ENCODE assay signal across 9 mouse cellular contexts in genomic region chr8:110145538-110145937, GRCm38 (mm10). TPM values are rescaled to one million over a fixed set of nuclear protein-coding genes. Genes with fewer than 3 reads are reported as not detected.
DNase-seq lines count a peak whose midpoint lies in the region; ATAC-seq and TF ChIP-seq lines count a peak whose summit lies in the region.
"Had no signal": no experiment of that assay in that cellular context is flagged by ENCODE, and none has a peak within 500 bp of the region (broad histone marks: within the 10 kb centered on the region; RNA-seq: fewer than 3 reads in every experiment).

No protein-coding gene starts in this region.

- no peak for TF ChIP-seq POLR2A in CH12.LX (IDR thresholded peaks at IDR 0.05; ENCODE audit: low read depth, low read length)

- H3K36me3 ChIP-seq in forebrain, embryonic 10.5 days (replicated peaks), result no peaks in the 10 kb centered on the region
- H3K36me3 ChIP-seq in forebrain, embryonic 12.5 days (replicated peaks), result no peaks in the 10 kb centered on the region
- no peaks in the 10 kb centered on the region for H3K36me3 ChIP-seq in CH12.LX (replicated peaks in 1 of 2; ENCODE audit: control insufficient read depth in 1 of 2, insufficient read depth in 1 of 2, low read length in 1 of 2)
- no peaks in the 10 kb centered on the region for H3K36me3 ChIP-seq in forebrain, embryonic 15.5 days
- no peaks in the 10 kb centered on the region for H3K36me3 ChIP-seq in kidney, embryonic 16.5 days (ENCODE audit: insufficient read depth, low read length)
- H3K36me3 ChIP-seq in lung, embryonic 16.5 days (ENCODE audit: control insufficient read depth, insufficient read depth, low read length), result no peaks in the 10 kb centered on the region
- H3K36me3 ChIP-seq: limb, embryonic 12.5 days had no signal

- H3K27ac ChIP-seq in forebrain, embryonic 10.5 days, result no peak overlapping the region
- H3K27ac ChIP-seq in forebrain, embryonic 12.5 days, result no peak overlapping the region
- H3K27ac ChIP-seq in CH12.LX (ENCODE audit: insufficient read depth, low read depth), result no peak overlapping the region
- no peak overlapping the region for H3K27ac ChIP-seq in forebrain, embryonic 15.5 days (replicated peaks)
- H3K27ac ChIP-seq in kidney, embryonic 16.5 days (ENCODE audit: low read length), result no peak overlapping the region
- no peak overlapping the region for H3K27ac ChIP-seq in lung, embryonic 16.5 days (ENCODE audit: low read length)
- H3K27ac ChIP-seq: limb, embryonic 12.5 days had no signal

- H3K9ac ChIP-seq in forebrain, embryonic 12.5 days, result no peak overlapping the region
- no peak overlapping the region for H3K9ac ChIP-seq in CH12.LX (ENCODE audit: insufficient read depth, low read depth)
- no peak overlapping the region for H3K9ac ChIP-seq in forebrain, embryonic 15.5 days (replicated peaks)
- no peak overlapping the region for H3K9ac ChIP-seq in kidney, embryonic 16.5 days (replicated peaks; ENCODE audit: low read length)
- H3K9ac ChIP-seq in lung, embryonic 16.5 days (ENCODE audit: low read length), result no peak overlapping the region
- H3K9ac ChIP-seq: limb, embryonic 12.5 days had no signal

- TF ChIP-seq EP300 in CH12.LX (IDR thresholded peaks at IDR 0.05; ENCODE audit: low read length), result peak; percentile 52

- H3K79me2 ChIP-seq in CH12.LX (replicated peaks; ENCODE audit: control insufficient read depth, extremely low read depth, insufficient read depth, poor library complexity, severe bottlenecking), result no peaks in the 10 kb centered on the region

- H3K9me3 ChIP-seq in forebrain, embryonic 10.5 days, result no peaks in the 10 kb centered on the region
- H3K9me3 ChIP-seq in forebrain, embryonic 12.5 days, result no peaks in the 10 kb centered on the region
- no peaks in the 10 kb centered on the region for H3K9me3 ChIP-seq in CH12.LX (replicated peaks; ENCODE audit: low read length)
- H3K9me3 ChIP-seq in forebrain, embryonic 15.5 days, result no peaks in the 10 kb centered on the region
- no peaks in the 10 kb centered on the region for H3K9me3 ChIP-seq in kidney, embryonic 16.5 days (ENCODE audit: low read length)
- no peaks in the 10 kb centered on the region for H3K9me3 ChIP-seq in lung, embryonic 16.5 days (ENCODE audit: control insufficient read depth, low read length)
- H3K9me3 ChIP-seq: limb, embryonic 12.5 days had no signal

- under 1% methylated on average over 4 of the region's 4 CpGs for WGBS in forebrain, embryonic 10.5 days
- 2% methylated on average over 4 of the region's 4 CpGs for WGBS in forebrain, embryonic 12.5 days
- WGBS in forebrain, embryonic 15.5 days, result 0% methylated on average over 4 of the region's 4 CpGs
- WGBS in kidney, embryonic 16.5 days, result 2% methylated on average over 4 of the region's 4 CpGs
- WGBS in lung, embryonic 16.5 days, result 2% methylated on average over 4 of the region's 4 CpGs

- H3K4me2 ChIP-seq in forebrain, embryonic 12.5 days, result no peak overlapping the region
- H3K4me2 ChIP-seq in CH12.LX (ENCODE audit: insufficient read depth, low read depth, poor library complexity, severe bottlenecking), result peak overlapping the region; percentile 78; the same call in 1 of the 2 replicates
- H3K4me2 ChIP-seq in forebrain, embryonic 15.5 days (replicated peaks), result no peak overlapping the region
- H3K4me2 ChIP-seq in kidney, embryonic 16.5 days (replicated peaks; ENCODE audit: low read depth, low read length), result no peak overlapping the region
- no peak overlapping the region for H3K4me2 ChIP-seq in lung, embryonic 16.5 days (ENCODE audit: low read depth, low read length)
- H3K4me2 ChIP-seq: limb, embryonic 12.5 days had no signal

- no peaks in the 10 kb centered on the region for H3K4me1 ChIP-seq in forebrain, embryonic 10.5 days
- H3K4me1 ChIP-seq in forebrain, embryonic 12.5 days, result no peaks in the 10 kb centered on the region
- H3K4me1 ChIP-seq in CH12.LX (ENCODE audit: control insufficient read depth in 1 of 2, insufficient read depth in 2 of 2), result peaks cover 10 to 16% of the 10 kb centered on the region in 2 experiments
- H3K4me1 ChIP-seq in forebrain, embryonic 15.5 days, result no peaks in the 10 kb centered on the region
- no peaks in the 10 kb centered on the region for H3K4me1 ChIP-seq in kidney, embryonic 16.5 days (ENCODE audit: insufficient read depth, low read length)
- peaks cover 10% of the 10 kb centered on the region; the same call in 1 of the 2 replicates for H3K4me1 ChIP-seq in lung, embryonic 16.5 days (replicated peaks; ENCODE audit: control insufficient read depth, insufficient read depth, low read length)
- H3K4me1 ChIP-seq: limb, embryonic 12.5 days had no signal

- H3K4me3 ChIP-seq in forebrain, embryonic 10.5 days, result no peak overlapping the region
- no peak overlapping the region for H3K4me3 ChIP-seq in forebrain, embryonic 12.5 days (replicated peaks)
- peak overlapping the region in 1 of 3 experiments; percentile 46 for H3K4me3 ChIP-seq in CH12.LX (replicated peaks in 1 of 3; ENCODE audit: low read depth in 2 of 3, low read length in 2 of 3, poor library complexity in 1 of 3)
- H3K4me3 ChIP-seq in forebrain, embryonic 15.5 days, result no peak overlapping the region
- no peak overlapping the region for H3K4me3 ChIP-seq in kidney, embryonic 16.5 days (ENCODE audit: low read length)
- H3K4me3 ChIP-seq in lung, embryonic 16.5 days (ENCODE audit: low read length), result no peak overlapping the region
- H3K4me3 ChIP-seq: limb, embryonic 12.5 days had no signal

- DNase-seq in forebrain, embryonic 10.5 days (ENCODE audit: extremely low spot score, low spot score), result peak; percentile 54
- DNase-seq in CH12.LX (ENCODE audit: extremely low read depth), result peak; percentile 89
- peak; percentile 36 for DNase-seq in right cerebral cortex, adult 18-20 months

- peak; percentile 68 to 84; a peak in 3 of 4 replicates for TF ChIP-seq CTCF in CH12.LX (conservative IDR thresholded peaks at IDR 0.05 in 1 of 2, IDR thresholded peaks at IDR 0.05 in 1 of 2; ENCODE audit: low read depth in 2 of 2, low read length in 2 of 2)

- no peak for ATAC-seq in forebrain, embryonic 12.5 days (ENCODE audit: low FRiP score)
- ATAC-seq in cerebellum, adult (ENCODE audit: insufficient number of reproducible peaks, low FRiP score, low TSS enrichment), result peak; percentile 68; the same call in 1 of the 2 replicates
- ATAC-seq in forebrain, embryonic 15.5 days (replicated peaks), result peak; percentile 53; the same call in 1 of the 2 replicates
- ATAC-seq in kidney, embryonic 16.5 days (ENCODE audit: low FRiP score, low TSS enrichment), result 0 out of 2 replicates have a peak, but pooled peaks have one; percentile 49
- ATAC-seq in lung, embryonic 16.5 days (ENCODE audit: low read depth), result peak; percentile 59

- H3K27me3 ChIP-seq in forebrain, embryonic 10.5 days (ENCODE audit: poor library complexity, severe bottlenecking), result no peaks in the 10 kb centered on the region
- no peaks in the 10 kb centered on the region for H3K27me3 ChIP-seq in forebrain, embryonic 12.5 days
- H3K27me3 ChIP-seq in CH12.LX (replicated peaks), result peaks cover 12% of the 10 kb centered on the region
- no peaks in the 10 kb centered on the region for H3K27me3 ChIP-seq in forebrain, embryonic 15.5 days
- H3K27me3 ChIP-seq in kidney, embryonic 16.5 days (ENCODE audit: insufficient read depth, low read length), result no peaks in the 10 kb centered on the region
- H3K27me3 ChIP-seq in lung, embryonic 16.5 days (ENCODE audit: control insufficient read depth, insufficient read depth, low read depth, low read length), result no peaks in the 10 kb centered on the region
- H3K27me3 ChIP-seq: limb, embryonic 12.5 days had no signal

- in situ Hi-C loops in CH12.LX (cut with MboI; ENCODE audit: low pct_ligation_motif_present, low pct_unique_long_range_greater_than_20kb, low sequenced_read_pairs), result no loop called here

- TF ChIP-seq RAD21 in CH12.LX (IDR thresholded peaks at IDR 0.05; ENCODE audit: low read depth, low read length), result peak; percentile 73

- dilution Hi-C loops in CH12.LX (cut with MboI; ENCODE audit: extremely low pct_ligation_motif_present, extremely low pct_unique_long_range_greater_than_20kb, low sequenced_read_pairs), result no loop called here

TF ChIP-seq in CH12.LX, 34 proteins besides CTCF, POLR2A, EP300 and RAD21 (continues in another document):
- no peak for TF ChIP-seq POLR2AphosphoS2 (IDR thresholded peaks at IDR 0.05; ENCODE audit: low read depth, low read length)
- TF ChIP-seq MAX (IDR thresholded peaks at IDR 0.05; ENCODE audit: low read length), result no peak
- TF ChIP-seq MXI1 (IDR thresholded peaks at IDR 0.05; ENCODE audit: low read depth, low read length), result 0 out of 2 replicates have a peak, but pooled peaks have one; percentile 31

RNA-seq across cellular contexts. Expression of gene Calb2, which starts 22.5 kb away (rescaled TPM):
- 8.7 and 12.7 TPM in 2 replicates for polyA plus RNA-seq in forebrain, embryonic 10.5 days (2016; fragmentation: Nextera tagmentation; extraction: Ambion mirVana)
- 31.4 and 42.6 TPM in 2 replicates for polyA plus RNA-seq in forebrain, embryonic 12.5 days (2016; fragmentation: Nextera tagmentation; extraction: Ambion mirVana)
- not detected in 2 replicates for total RNA-seq in CH12.LX (2012; rRNA removed)
- total RNA-seq in CH12.LX (2014; rRNA removed), result not detected in 2 replicates
- not detected in 2 replicates for polyA plus RNA-seq in CH12.LX (2012; ENCODE audit: insufficient read length, low read depth)
- 79.6 and 85.9 TPM in 2 replicates for polyA plus RNA-seq in forebrain, embryonic 15.5 days (2015; fragmentation: Nextera tagmentation; extraction: Ambion mirVana)
- 0.36 TPM in 1 of 2 replicates, not detected in the other for polyA plus RNA-seq in kidney, embryonic 16.5 days (2015; fragmentation: Nextera tagmentation; extraction: Ambion mirVana)
- 12.8 and 15.4 TPM in 2 replicates for polyA plus RNA-seq in lung, embryonic 16.5 days (2015; fragmentation: Nextera tagmentation; extraction: Ambion mirVana)

RNA-seq across cellular contexts. Expression of gene Gm17720, which starts 43.0 kb away (rescaled TPM):
- polyA plus RNA-seq in forebrain, embryonic 10.5 days (2016; fragmentation: Nextera tagmentation; extraction: Ambion mirVana), result not detected in 2 replicates
- polyA plus RNA-seq in forebrain, embryonic 12.5 days (2016; fragmentation: Nextera tagmentation; extraction: Ambion mirVana), result not detected in 2 replicates
- total RNA-seq in CH12.LX (2012; rRNA removed) (not detected in 2 replicates), CH12.LX (2014; rRNA removed) (not detected in 2 replicates)
- polyA plus RNA-seq in CH12.LX (2012; ENCODE audit: insufficient read length, low read depth), result not detected in 2 replicates
- not detected in 2 replicates for polyA plus RNA-seq in forebrain, embryonic 15.5 days (2015; fragmentation: Nextera tagmentation; extraction: Ambion mirVana)
- polyA plus RNA-seq in kidney, embryonic 16.5 days (2015; fragmentation: Nextera tagmentation; extraction: Ambion mirVana), result not detected in 2 replicates
- not detected in 2 replicates for polyA plus RNA-seq in lung, embryonic 16.5 days (2015; fragmentation: Nextera tagmentation; extraction: Ambion mirVana)
- polyA plus RNA-seq: limb, embryonic 12.5 days had no signal

RNA-seq across cellular contexts. Expression of gene Gm21964, which starts 44.5 kb away (rescaled TPM):
- polyA plus RNA-seq in forebrain, embryonic 10.5 days (2016; fragmentation: Nextera tagmentation; extraction: Ambion mirVana), result not detected in 2 replicates
- not detected in 2 replicates for polyA plus RNA-seq in forebrain, embryonic 12.5 days (2016; fragmentation: Nextera tagmentation; extraction: Ambion mirVana)
- total RNA-seq in CH12.LX (2012; rRNA removed), result not detected in 2 replicates
- total RNA-seq in CH12.LX (2014; rRNA removed), result not detected in 2 replicates
- not detected in 2 replicates for polyA plus RNA-seq in CH12.LX (2012; ENCODE audit: insufficient read length, low read depth)
- not detected in 2 replicates for polyA plus RNA-seq in forebrain, embryonic 15.5 days (2015; fragmentation: Nextera tagmentation; extraction: Ambion mirVana)
- not detected in 2 replicates for polyA plus RNA-seq in kidney, embryonic 16.5 days (2015; fragmentation: Nextera tagmentation; extraction: Ambion mirVana)
- polyA plus RNA-seq in lung, embryonic 16.5 days (2015; fragmentation: Nextera tagmentation; extraction: Ambion mirVana), result not detected in 2 replicates
- polyA plus RNA-seq: limb, embryonic 12.5 days had no signal

Comparison
In these comparisons a context has a peak if more than half of its experiments do, and no peak if none do; other contexts are left out.
1. DNase-seq: peak in every context shown above with its lines; median percentile 89 in CH12.LX; 54 in forebrain, embryonic 10.5 days; 36 in right cerebral cortex, adult 18-20 months.